Mouse (Mus musculus) adrenal gland (tissue): Measurements from ENCODE around the gene Nectin2.

Source experiments
- intact Hi-C: fragments of 180-260 bp; cut with DNase I; formaldehyde crosslinking; loops from one replicate; pipeline ENCODE4 v1.15.1; 2025

The Nectin2 gene

GRCm38 (mm10) chr7:19666750-19667149 is 83.5 kb downstream of the Nectin2 start:
- intact Hi-C loops, result loop anchor here (5.0 kb wide), 1 partner anchor 46 kb away; no protein-coding TSS in a partner anchor
